Mouse (Mus musculus) MEL (cell line): ENCODE measurements around the gene Epha2. TPM values are rescaled to one million over a fixed set of nuclear protein-coding genes. Genes with fewer than 3 reads are reported as not detected.

ENCODE experiments used
- DNase-seq: peaks from one replicate; pipeline ENCODE4 v3.0.0; 2011; ENCODE audit warnings: low read depth, low spot score
- H3K27ac ChIP-seq: 2 replicates; pipeline ENCODE4 v1.5.1; 2012; ENCODE audit warnings: low read depth, mild to moderate bottlenecking, control low read depth, low read length, moderate library complexity; ENCODE audit not compliant: control insufficient read depth
- H3K27me3 ChIP-seq, 2 experiments: fragments of 150-350 bp in 1 of 2; sonication (generic) in 1 of 2; 2 replicates each; pipeline ENCODE4 v1.6.1; 2012; ENCODE audit warnings: low read length in 2 of 2, mild to moderate bottlenecking in 2 of 2, improper control_type of control experiment in 1 of 2, moderate library complexity in 1 of 2; ENCODE audit not compliant: insufficient read depth in 2 of 2, control insufficient read depth in 1 of 2
- H3K36me3 ChIP-seq, 2 experiments: 2 replicates each; pipeline ENCODE4 v1.6.1; 2012 to 2014; ENCODE audit warnings: low read length in 2 of 2, improper control_type of control experiment in 1 of 2, inconsistent platforms in 1 of 2, mild to moderate bottlenecking in 1 of 2; ENCODE audit not compliant: insufficient read depth in 2 of 2, control insufficient read depth in 1 of 2
- H3K4me1 ChIP-seq, 2 experiments: fragments of 150-350 bp in 1 of 2; sonication (generic) in 1 of 2; 2 replicates each; pipeline ENCODE4 v1.6.1; 2012; ENCODE audit warnings: low read length in 2 of 2, improper control_type of control experiment in 1 of 2, mild to moderate bottlenecking in 1 of 2; ENCODE audit not compliant: insufficient read depth in 2 of 2, control insufficient read depth in 1 of 2
- H3K4me3 ChIP-seq, 2 experiments: fragments of 150-350 bp in 1 of 2; sonication (generic) in 1 of 2; 2 replicates each; pipeline ENCODE4 v1.5.1; 2012; ENCODE audit warnings: low read depth in 2 of 2, low read length in 2 of 2, mild to moderate bottlenecking in 2 of 2, moderate library complexity in 2 of 2, control low read depth in 1 of 2, improper control_type of control experiment in 1 of 2; ENCODE audit not compliant: control insufficient read depth in 1 of 2, insufficient read depth in 1 of 2
- H3K79me2 ChIP-seq: 2 replicates; pipeline ENCODE4 v1.6.1; 2012; ENCODE audit warnings: mild to moderate bottlenecking, low read length, moderate library complexity; ENCODE audit not compliant: control insufficient read depth, poor library complexity, insufficient read depth
- H3K9ac ChIP-seq: 2 replicates; pipeline ENCODE4 v1.6.1; 2012; ENCODE audit warnings: low read depth, mild to moderate bottlenecking, control low read depth, low read length, moderate library complexity; ENCODE audit not compliant: control insufficient read depth, poor library complexity, severe bottlenecking
- H3K9me3 ChIP-seq: fragments of 150-350 bp; sonication (generic); replicated peaks from 2 replicates; pipeline ENCODE4 v1.6.1; 2012; ENCODE audit warnings: mild to moderate bottlenecking, low read length, improper control_type of control experiment, moderate library complexity; ENCODE audit not compliant: insufficient read depth
- BHLHE40 ChIP-seq: IDR thresholded peaks from 2 replicates; pipeline ENCODE4 v1.6.1; 2012; ENCODE audit warnings: low read depth, mild to moderate bottlenecking, inconsistent platforms, low read length, improper control_type of control experiment, borderline replicate concordance
- CHD2 ChIP-seq: IDR thresholded peaks from 2 replicates; pipeline ENCODE4 v1.6.1; 2011; ENCODE audit warnings: low read length, improper control_type of control experiment
- CTCF ChIP-seq, 3 experiments: IDR thresholded peaks in 2 of 3; conservative IDR thresholded peaks in 1 of 3; 2 replicates each; pipeline ENCODE4 v1.5.1; 2011 to 2012; ENCODE audit warnings: low read length in 3 of 3, low read depth in 2 of 3, mild to moderate bottlenecking in 2 of 3, improper control_type of control experiment in 1 of 3, inconsistent platforms in 1 of 3, mixed read lengths in 1 of 3, moderate library complexity in 1 of 3; ENCODE audit not compliant: control insufficient read depth in 1 of 3, insufficient read depth in 1 of 3, poor library complexity in 1 of 3, severe bottlenecking in 1 of 3
- E2F4 ChIP-seq: IDR thresholded peaks from 2 replicates; pipeline ENCODE4 v1.6.1; 2011; ENCODE audit warnings: low read depth, low read length, improper control_type of control experiment, borderline replicate concordance
- ELF1 ChIP-seq: IDR thresholded peaks from 2 replicates; pipeline ENCODE4 v1.6.1; 2014; ENCODE audit warnings: low read depth, mild to moderate bottlenecking, inconsistent platforms, low read length, improper control_type of control experiment, moderate library complexity
- GATA1 ChIP-seq: IDR thresholded peaks from 2 replicates; pipeline ENCODE4 v1.6.1; 2011; ENCODE audit warnings: low read depth, low read length, improper control_type of control experiment
- MAZ ChIP-seq: IDR thresholded peaks from 2 replicates; pipeline ENCODE4 v1.6.1; 2012; ENCODE audit warnings: low read depth, mild to moderate bottlenecking, inconsistent platforms, low read length, improper control_type of control experiment
- MEF2A ChIP-seq: IDR thresholded peaks from 2 replicates; pipeline ENCODE4 v1.6.1; 2014; ENCODE audit warnings: low read depth, mild to moderate bottlenecking, inconsistent platforms, low read length, improper control_type of control experiment; ENCODE audit not compliant: poor library complexity, insufficient replicate concordance, severe bottlenecking; ENCODE audit errors: extremely low read depth
- MYB ChIP-seq: IDR thresholded peaks from 2 replicates; pipeline ENCODE4 v1.6.1; 2011; ENCODE audit warnings: mild to moderate bottlenecking, low read depth, low read length, improper control_type of control experiment
- MYC ChIP-seq: IDR thresholded peaks from 2 replicates; pipeline ENCODE4 v1.6.1; 2011; ENCODE audit warnings: low read depth, mild to moderate bottlenecking, low read length, improper control_type of control experiment, moderate library complexity
- POLR2A ChIP-seq, 2 experiments: IDR thresholded peaks; 2 replicates each; pipeline ENCODE4 v1.6.1; 2011 to 2012; ENCODE audit warnings: low read length in 2 of 2, mild to moderate bottlenecking in 2 of 2, control low read depth in 1 of 2, improper control_type of control experiment in 1 of 2, low read depth in 1 of 2, moderate library complexity in 1 of 2; ENCODE audit not compliant: control insufficient read depth in 1 of 2, insufficient read depth in 1 of 2, poor library complexity in 1 of 2
- RAD21 ChIP-seq: IDR thresholded peaks from 2 replicates; pipeline ENCODE4 v1.6.1; 2011; ENCODE audit warnings: mild to moderate bottlenecking, low read depth, low read length, improper control_type of control experiment
- SMC3 ChIP-seq: IDR thresholded peaks from 2 replicates; pipeline ENCODE4 v1.6.1; 2011; ENCODE audit warnings: low read depth, low read length, improper control_type of control experiment
- TCF12 ChIP-seq: IDR thresholded peaks from 2 replicates; pipeline ENCODE4 v1.6.1; 2014; ENCODE audit warnings: low read depth, mild to moderate bottlenecking, inconsistent platforms, low read length, improper control_type of control experiment, moderate library complexity
- USF1 ChIP-seq: IDR thresholded peaks from 2 replicates; pipeline ENCODE4 v1.6.1; 2014; ENCODE audit warnings: low read depth, mild to moderate bottlenecking, inconsistent platforms, low read length, improper control_type of control experiment, moderate library complexity
- ZC3H11A ChIP-seq: IDR thresholded peaks from 2 replicates; pipeline ENCODE4 v1.6.1; 2012; ENCODE audit warnings: low read depth, mild to moderate bottlenecking, inconsistent platforms, low read length, improper control_type of control experiment
- ZKSCAN1 ChIP-seq: IDR thresholded peaks from 2 replicates; pipeline ENCODE4 v1.6.1; 2012; ENCODE audit warnings: low read depth, mild to moderate bottlenecking, inconsistent platforms, low read length, improper control_type of control experiment, moderate library complexity
- polyA plus RNA-seq, 2 experiments: library from polyadenylated mRNA; stranded (reverse) in 1 of 2; unstranded in 1 of 2; fragments of >175 nt in 1 of 2; fragments of >200 nt in 1 of 2; gene quantifications; 2 replicates each; pipeline versions ENCODE4 v1.2.1 to v1.2.4; 2012; ENCODE audit warnings: low replicate concordance in 2 of 2, low read depth in 1 of 2; ENCODE audit not compliant: insufficient read length in 2 of 2, insufficient read depth in 1 of 2, missing spikeins in 1 of 2
- total RNA-seq: library from RNA; depleted of rRNA; stranded (reverse); fragments of 300-350 nt; gene quantifications from 2 replicates; pipeline ENCODE4 v1.2.3, GENCODE M21; 2012

Gene Epha2
- total and polyA plus RNA-seq, 3 experiments, result 2.3 to 5.9 TPM; not detected in 1

- Histone ChIP-seq H3K27me3 (no peaks in the 10 kb centered on the region), H3K4me3 (no peak overlapping the region), H3K9ac (no peak overlapping the region), H3K9me3 (no peaks in the 10 kb centered on the region), H3K27ac (no peak overlapping the region), H3K4me1 (peaks cover 0 to 9% of the 10 kb centered on the region in 2 experiments; a peak in 1 of 4 replicates), H3K36me3 (peaks cover 0 to 3% of the 10 kb centered on the region in 2 experiments; a peak in 2 of 4 replicates), H3K79me2 (no peaks in the 10 kb centered on the region)
- TF ChIP-seq TCF12 (no peak), ZKSCAN1 (no peak), MEF2A (no peak), ELF1 (peak; percentile 9; the same call in 1 of the 2 replicates), CHD2 (no peak), ZC3H11A (peak; percentile 45), GATA1 (no peak), CTCF (IDR thresholded peaks at IDR 0.05 in 2 of 3, conservative IDR thresholded peaks at IDR 0.05 in 1 of 3; ENCODE audit: control insufficient read depth in 1 of 3, insufficient read depth in 1 of 3, low read depth in 2 of 3, low read length in 3 of 3, poor library complexity in 1 of 3, severe bottlenecking in 1 of 3) (peak; percentile 71 to 93 (median 80)), RAD21 (peak; percentile 74), POLR2A (IDR thresholded peaks at IDR 0.05; ENCODE audit: control insufficient read depth in 1 of 2, insufficient read depth in 1 of 2, low read depth in 1 of 2, low read length in 2 of 2, poor library complexity in 1 of 2) (no peak), MAZ (no peak), BHLHE40 (0 out of 2 replicates have a peak, but pooled peaks have one; percentile 12), E2F4 (no peak), SMC3 (peak; percentile 75), MYB (no peak), MYC (no peak)
- peak; percentile 67 for DNase-seq
Observed at GRCm38 (mm10) chr4:141257440-141257839, 43.6 kb upstream of the Epha2 start.

- no peaks in the 10 kb centered on the region for H3K79me2 ChIP-seq
- TF ChIP-seq ELF1, result no peak
- TF ChIP-seq USF1, result peak; percentile 80
- peak; percentile 17; the same call in 1 of the 2 replicates for TF ChIP-seq BHLHE40
- TF ChIP-seq, all 39 proteins: peak for 2
- H3K4me3 ChIP-seq, result peak overlapping the region; percentile 38 to 48
- peaks cover 0 to 9% of the 10 kb centered on the region in 2 experiments; a peak in 1 of 4 replicates for H3K4me1 ChIP-seq
- no peak overlapping the region for H3K27ac ChIP-seq
- H3K36me3 ChIP-seq, result peaks cover 0 to 3% of the 10 kb centered on the region in 2 experiments; a peak in 2 of 4 replicates
- peak overlapping the region; percentile 52 for H3K9ac ChIP-seq
- no peaks in the 10 kb centered on the region for H3K9me3 ChIP-seq
- DNase-seq, result no peak
- no peaks in the 10 kb centered on the region for H3K27me3 ChIP-seq
Observed at GRCm38 (mm10) chr4:141259413-141259812, 41.6 kb upstream of the Epha2 start.
